Mouse (Mus musculus) urinary bladder, adult 2 months (tissue): ENCODE measurements around the gene Hspa12a. TPM values are rescaled to one million over a fixed set of nuclear protein-coding genes. Genes with fewer than 3 reads are reported as not detected.

Experiments
- DNase-seq: peaks from one replicate; pipeline ENCODE4 v3.0.0; 2022; ENCODE audit warnings: low spot score
- polyA plus RNA-seq: library from polyadenylated mRNA; depleted of rRNA; stranded (reverse); fragments of >200 nt; gene quantifications from 2 replicates; pipeline ENCODE4 v1.2.3, GENCODE M21; 2012

Gene Hspa12a
- polyA plus RNA-seq, 1 experiment = 11.5 TPM

- peak; percentile 59 for DNase-seq
These were observed 82.9 kb downstream of the Hspa12a start for GRCm38 (mm10) chr19:58860255-58861173.

GRCm38 (mm10) chr19:58859831-58860254 lies 83.6 kb downstream of the Hspa12a start:
- no peak for DNase-seq

DNA sequence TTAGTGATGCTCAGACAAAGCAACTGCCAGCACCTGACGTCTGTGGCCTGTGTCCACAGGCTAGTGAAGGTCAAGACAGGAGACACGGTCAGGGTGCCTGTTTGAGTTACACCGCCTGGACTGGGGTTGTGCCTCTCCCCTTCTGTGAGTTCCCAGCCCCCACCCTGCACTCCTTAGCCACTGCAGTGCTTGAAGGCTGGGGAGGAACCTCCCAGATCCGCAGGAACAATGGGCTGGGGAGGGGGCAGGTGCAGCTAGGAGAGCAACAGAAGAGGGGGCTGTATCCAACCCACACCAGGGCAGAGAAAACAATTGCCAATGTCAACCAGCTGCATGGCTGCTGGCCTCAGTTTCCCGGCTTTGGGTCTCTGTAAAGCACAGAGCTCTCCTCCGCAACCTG lies 84.1 kb downstream of the Hspa12a start:
- DNase-seq = no peak

DNA sequence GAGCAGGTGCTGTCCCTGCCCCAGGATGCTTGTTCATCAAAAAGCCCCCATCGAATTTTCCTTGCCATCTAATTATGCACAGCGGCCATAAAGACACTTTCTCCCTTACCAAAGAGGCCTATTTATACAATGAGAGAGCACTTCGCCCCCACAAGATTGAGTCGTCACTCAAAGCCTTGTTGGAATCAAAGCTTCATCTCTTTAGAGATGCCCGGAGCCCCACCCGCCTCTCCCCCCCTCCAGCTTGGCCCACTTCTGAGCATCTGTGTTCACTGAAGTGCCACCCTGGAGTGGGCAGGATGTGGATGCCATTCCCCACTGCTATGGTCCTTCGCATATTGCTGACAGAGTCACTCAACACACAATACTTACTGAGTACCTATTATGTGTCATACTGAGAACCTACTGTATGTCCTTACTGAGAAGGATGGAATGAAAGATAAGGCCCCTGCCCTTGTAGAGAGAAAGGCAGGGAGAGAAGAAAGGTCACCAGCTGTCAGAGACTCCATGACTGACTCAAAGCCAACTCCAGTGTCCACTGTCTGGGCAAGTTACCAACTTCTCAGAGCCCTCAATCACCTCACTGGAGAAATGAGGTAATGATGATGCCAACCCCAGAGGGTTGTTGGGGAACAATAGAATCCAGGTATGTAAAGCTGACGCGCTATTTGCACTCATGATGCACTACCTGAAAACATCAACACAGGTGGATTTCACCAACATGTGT lies 87.2 kb downstream of the Hspa12a start:
- DNase-seq = no peak

DNA sequence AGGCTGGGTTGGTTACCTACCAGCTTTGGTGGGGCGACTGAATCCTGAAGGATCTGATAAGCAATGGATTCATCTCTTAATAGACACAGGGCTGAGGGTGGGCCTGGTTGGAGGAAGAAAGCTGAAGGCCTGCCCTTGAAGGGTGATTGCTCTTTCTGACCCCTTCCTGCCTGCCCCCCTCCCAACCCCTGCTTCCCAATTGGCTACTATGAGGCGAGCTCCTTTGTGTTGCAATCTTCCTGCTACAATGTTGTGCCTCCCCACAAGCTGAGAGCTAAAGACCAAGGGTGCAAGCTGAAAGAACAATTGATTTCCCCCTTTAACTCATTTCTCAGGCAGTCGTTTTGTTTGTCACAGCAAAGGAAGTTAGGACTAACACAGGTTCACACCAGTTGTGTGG lies 88.6 kb downstream of the Hspa12a start:
- no peak for DNase-seq

- DNase-seq = no peak
These were observed 90.3 kb downstream of the Hspa12a start for GRCm38 (mm10) chr19:58853036-58853735.

GRCm38 (mm10) chr19:58850719-58851466 lies 92.6 kb downstream of the Hspa12a start:
- no peak for DNase-seq

DNA sequence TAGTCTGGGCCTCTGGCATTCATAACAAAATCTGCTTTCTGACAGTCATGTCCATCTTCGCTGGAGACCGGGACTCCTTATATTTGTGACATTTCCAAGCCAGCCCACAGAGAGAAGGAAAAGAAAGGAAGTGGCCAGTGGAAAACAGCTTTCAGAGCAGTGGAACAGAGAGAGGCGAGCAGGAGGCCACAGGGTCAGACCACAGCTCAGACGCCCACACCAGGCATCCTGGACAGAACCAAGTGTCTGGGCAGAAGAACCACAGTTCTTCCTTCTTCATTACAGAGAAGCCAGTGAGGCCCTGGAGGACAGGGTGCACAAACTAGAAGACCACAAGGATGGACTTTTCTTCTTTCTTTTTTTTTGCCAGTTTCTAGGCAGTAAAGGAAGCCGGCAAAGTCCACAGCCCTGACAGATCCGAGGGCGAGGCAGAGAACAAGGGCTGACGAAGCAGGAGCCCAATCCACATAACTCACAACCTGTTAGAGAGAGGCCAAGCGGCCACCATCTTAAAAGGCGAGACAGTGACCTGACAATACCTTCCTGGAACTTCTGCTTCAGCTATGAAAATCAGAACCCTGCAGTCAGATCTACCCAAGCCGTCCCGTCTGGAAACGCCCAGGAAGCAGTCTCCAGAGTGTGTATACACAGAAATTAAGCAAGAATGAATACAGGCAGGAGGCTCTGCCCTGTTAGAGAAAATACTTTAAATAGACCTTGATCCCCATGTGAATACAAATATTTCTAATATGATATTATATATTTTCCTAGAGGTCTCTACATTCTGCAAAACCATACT lies 93.9 kb downstream of the Hspa12a start:
- no peak for DNase-seq

GRCm38 (mm10) chr19:58843606-58844005 lies 99.8 kb downstream of the Hspa12a start:
- DNase-seq = no peak

DNA sequence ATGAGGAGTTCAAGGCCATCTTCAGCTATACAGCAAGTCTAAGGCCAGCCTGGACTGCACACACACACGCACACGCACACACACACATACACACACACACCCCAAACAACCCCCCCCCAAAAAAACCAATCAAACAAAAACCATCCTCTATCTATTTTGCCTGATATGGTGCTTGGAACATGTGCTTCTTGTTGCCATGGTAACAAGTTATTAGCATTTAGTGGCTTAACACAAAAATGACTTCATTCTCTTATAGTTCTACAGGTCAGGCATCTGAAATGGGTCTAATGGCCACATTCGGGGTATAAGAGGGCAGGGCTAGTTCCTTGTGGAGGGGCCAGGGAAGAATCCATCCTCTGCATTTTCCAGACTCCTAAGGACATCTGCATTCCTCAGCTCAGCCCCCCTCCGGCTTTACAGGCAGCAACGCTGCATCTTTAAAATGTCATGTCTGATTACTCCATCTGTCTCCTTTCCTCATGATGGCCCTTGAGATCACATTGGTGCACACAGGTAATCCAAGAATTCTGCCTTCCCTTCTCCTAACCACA lies 102.7 kb downstream of the Hspa12a start:
- no peak for DNase-seq

- DNase-seq = no peak
These were observed 103.6 kb downstream of the Hspa12a start for GRCm38 (mm10) chr19:58839806-58840205.

DNA sequence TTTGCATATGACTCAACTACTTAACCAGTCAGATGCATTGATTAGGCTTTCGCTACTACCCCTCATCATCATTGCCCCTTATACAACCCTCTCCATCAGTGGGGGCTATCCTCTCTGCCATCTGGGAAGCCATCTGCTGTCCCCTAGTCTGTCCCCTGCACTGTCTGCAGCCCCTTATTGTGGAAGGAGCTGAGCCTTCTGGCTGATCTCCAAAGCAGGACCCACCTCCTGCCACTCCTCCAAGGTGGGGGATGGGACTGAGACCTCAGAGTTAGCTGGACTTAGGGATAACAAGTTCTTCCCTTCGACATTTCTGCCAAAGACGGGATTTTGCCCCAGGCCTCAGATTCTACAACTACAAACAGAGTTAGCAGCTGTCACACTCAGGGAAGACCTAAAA lies 104.1 kb downstream of the Hspa12a start:
- DNase-seq = no peak

DNA sequence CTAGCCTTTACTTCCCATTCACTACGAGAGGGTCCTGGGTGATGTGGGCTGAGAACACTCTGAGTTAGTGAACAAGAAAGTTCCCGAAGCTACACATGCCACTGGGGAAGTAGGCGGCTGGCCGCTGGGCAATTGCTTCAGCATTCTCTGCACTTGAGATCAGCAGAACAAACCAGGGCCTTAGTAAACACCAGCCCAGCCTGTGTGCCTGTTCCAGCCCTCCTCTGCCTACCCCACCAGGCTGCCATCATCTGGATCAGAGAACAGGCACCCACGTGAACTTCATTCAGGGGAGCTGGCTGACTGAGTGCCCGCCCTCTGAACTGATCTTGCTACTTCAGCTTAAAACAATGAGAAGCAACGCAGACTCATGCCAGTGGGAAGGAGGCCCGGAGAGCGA lies 104.7 kb downstream of the Hspa12a start:
- DNase-seq = no peak

- DNase-seq = no peak
These were observed 109.7 kb downstream of the Hspa12a start for GRCm38 (mm10) chr19:58833639-58834180.

GRCm38 (mm10) chr19:58832988-58833387 lies 110.5 kb downstream of the Hspa12a start:
- DNase-seq = no peak

DNA sequence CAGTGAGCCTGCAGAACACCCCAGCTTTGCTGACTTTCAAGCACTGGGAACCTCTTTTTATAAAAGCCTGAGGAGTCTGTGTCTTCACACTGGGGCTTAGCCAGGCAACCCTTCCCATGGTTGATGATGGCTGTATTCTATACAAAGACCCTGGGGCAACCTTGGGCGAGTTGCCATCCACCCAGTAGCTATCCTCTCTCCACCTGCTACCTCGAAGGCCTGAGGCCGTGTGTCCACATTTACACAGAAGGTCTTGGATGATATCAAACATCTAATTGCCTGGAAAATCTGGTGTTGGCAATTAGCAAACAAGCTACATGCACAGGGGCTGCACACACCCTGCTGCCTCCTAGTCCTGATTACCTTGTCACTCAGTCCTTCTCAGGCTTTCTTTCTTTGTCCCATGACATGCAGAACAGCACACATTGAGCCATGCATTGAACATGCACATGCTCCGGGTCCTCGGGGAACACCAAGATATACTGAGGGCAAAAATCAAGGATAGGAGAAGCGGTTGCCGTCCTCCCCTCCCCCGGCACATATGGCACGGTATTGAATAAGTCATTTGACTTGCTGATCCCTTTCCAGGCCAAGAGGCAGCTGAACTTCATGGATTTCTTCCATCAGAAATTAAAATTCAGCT lies 112.1 kb downstream of the Hspa12a start:
- DNase-seq = no peak

DNA sequence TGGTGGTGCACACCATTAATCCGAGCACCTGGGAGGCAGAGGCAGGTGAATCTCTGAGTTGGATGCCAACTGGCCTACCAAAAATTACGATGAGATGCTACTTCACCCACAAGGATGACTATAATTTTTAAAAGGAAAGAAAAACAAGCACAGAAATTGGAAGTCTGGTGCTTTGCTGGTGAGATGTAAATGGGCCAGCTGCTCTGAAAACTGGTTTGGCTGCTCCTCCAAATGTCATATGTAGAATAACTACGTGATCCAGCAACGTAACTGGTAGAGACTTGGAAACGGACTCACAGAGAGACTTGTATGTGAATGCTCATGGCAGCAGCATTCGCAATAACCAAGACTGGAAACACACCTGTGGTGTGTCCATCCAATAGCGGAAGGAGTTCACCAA lies 113.3 kb downstream of the Hspa12a start:
- no peak for DNase-seq

- no peak for DNase-seq
These were observed 113.9 kb downstream of the Hspa12a start for GRCm38 (mm10) chr19:58829575-58829974.

DNA sequence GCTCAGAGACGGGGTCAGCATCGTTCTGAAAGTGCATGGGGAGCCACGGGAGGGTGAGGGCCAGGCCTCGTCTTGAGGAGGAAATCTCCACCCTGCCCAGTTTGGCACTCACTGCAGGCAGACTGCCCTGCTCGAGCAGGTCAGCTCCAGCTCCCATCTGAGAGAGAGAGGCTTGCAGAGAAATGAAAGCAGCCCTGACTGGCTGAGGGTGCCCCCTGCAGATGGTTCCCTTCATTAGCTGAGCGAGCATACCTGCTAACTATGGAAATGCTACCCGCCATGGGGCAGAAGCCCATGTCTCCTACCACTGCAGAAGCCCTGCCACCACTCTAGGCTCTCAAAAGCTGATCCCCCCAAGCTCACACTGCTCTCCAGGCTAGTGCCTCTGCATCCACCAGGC lies 115.8 kb downstream of the Hspa12a start:
- DNase-seq = no peak

DNA sequence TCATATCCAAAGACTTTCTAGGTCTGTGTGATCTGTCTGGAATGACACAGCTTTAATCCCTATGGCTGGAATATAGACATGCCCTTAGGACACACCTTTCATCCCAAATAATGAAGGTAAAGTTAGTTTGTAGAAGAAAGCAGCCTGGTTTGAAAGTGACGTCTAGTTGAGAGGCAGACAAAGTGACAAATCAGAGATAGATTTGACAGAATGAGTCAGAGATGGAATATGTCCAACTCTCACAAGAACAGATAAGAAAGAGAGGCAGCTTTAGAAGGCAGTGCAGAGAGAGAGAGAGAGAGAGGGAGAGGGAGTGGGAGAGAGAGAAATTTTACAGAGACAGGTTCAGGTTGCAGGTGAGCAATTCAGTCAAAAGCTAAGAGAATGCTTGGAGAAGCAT lies 119.1 kb downstream of the Hspa12a start:
- no peak for DNase-seq
